10 mouse cellular contexts compared by ENCODE assay signal in the genomic region with DNA sequence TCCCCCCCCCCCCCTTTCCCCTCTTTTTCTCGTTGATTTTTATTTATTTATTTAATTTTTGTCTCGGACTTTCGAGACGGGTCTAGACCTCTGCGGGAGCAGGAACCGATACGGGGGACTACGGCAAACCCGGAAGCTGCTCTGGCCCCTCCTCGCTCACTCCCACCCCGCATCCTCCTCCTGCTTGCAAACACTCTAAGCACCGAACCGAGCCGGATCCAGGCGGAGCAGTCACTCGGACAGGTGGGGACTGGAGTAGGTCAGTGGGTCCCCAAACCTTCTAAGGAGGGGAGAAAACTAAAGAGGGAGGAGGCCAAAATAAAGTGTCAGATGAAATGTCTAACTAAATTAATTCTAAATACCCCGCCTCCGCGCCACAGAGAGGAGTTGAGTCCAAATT. TPM values are rescaled to one million over a fixed set of nuclear protein-coding genes. Genes with fewer than 3 reads are reported as not detected.
DNase-seq lines count a peak whose midpoint lies in the region; ATAC-seq and TF ChIP-seq lines count a peak whose summit lies in the region.
"Had no signal": no experiment of that assay in that cellular context is flagged by ENCODE, and none has a peak within 500 bp of the region (broad histone marks: within the 10 kb centered on the region; RNA-seq: fewer than 3 reads in every experiment).

No protein-coding gene starts in this region.

- ATAC-seq in forebrain, embryonic 11.5 days (replicated peaks; ENCODE audit: low FRiP score) = no peak
- ATAC-seq in limb, embryonic 14.5 days (ENCODE audit: low FRiP score, low read depth) = 0 out of 2 replicates have a peak, but pooled peaks have one; percentile 32
- no peak for ATAC-seq in frontal cortex, adult (ENCODE audit: low TSS enrichment)

- peak overlapping the region; percentile 27 for H3K4me3 ChIP-seq in forebrain, embryonic 10.5 days
- H3K4me3 ChIP-seq in forebrain, embryonic 11.5 days (ENCODE audit: low read depth, low read length) = no peak overlapping the region
- peak overlapping the region; percentile 26 for H3K4me3 ChIP-seq in limb, embryonic 14.5 days (replicated peaks; ENCODE audit: low read length)

- H3K27ac ChIP-seq in forebrain, embryonic 10.5 days = no peak overlapping the region
- H3K27ac ChIP-seq in forebrain, embryonic 11.5 days (ENCODE audit: low read depth, low read length) = no peak overlapping the region
- no peak overlapping the region for H3K27ac ChIP-seq in limb, embryonic 14.5 days (replicated peaks; ENCODE audit: low read depth, low read length)

- WGBS in forebrain, embryonic 10.5 days = under 1% methylated on average over 19 of the region's 19 CpGs
- WGBS in forebrain, embryonic 11.5 days = under 1% methylated on average over 19 of the region's 19 CpGs
- WGBS in limb, embryonic 14.5 days = under 1% methylated on average over 19 of the region's 19 CpGs

- no peaks in the 10 kb centered on the region for H3K9me3 ChIP-seq in forebrain, embryonic 10.5 days
- no peaks in the 10 kb centered on the region for H3K9me3 ChIP-seq in forebrain, embryonic 11.5 days (ENCODE audit: control insufficient read depth, low read length)
- H3K9me3 ChIP-seq in limb, embryonic 14.5 days (ENCODE audit: control insufficient read depth, low read length) = no peaks in the 10 kb centered on the region

- TF ChIP-seq POLR2A in limb, embryonic 14.5 days (IDR thresholded peaks at IDR 0.05; ENCODE audit: borderline replicate concordance, extremely low read depth, insufficient read depth, insufficient read length) = no peak

- H3K27me3 ChIP-seq in forebrain, embryonic 10.5 days (ENCODE audit: poor library complexity, severe bottlenecking) = peaks cover 100% of the 10 kb centered on the region
- peaks cover 94% of the 10 kb centered on the region for H3K27me3 ChIP-seq in forebrain, embryonic 11.5 days (ENCODE audit: control insufficient read depth, insufficient read depth, low read length)
- peaks cover 94% of the 10 kb centered on the region for H3K27me3 ChIP-seq in limb, embryonic 14.5 days (ENCODE audit: control insufficient read depth, insufficient read depth, low read length)

- no peak overlapping the region for H3K9ac ChIP-seq in forebrain, embryonic 11.5 days (ENCODE audit: low read length)
- H3K9ac ChIP-seq in limb, embryonic 14.5 days (ENCODE audit: low read depth, low read length, severe bottlenecking) = no peak overlapping the region

- no peaks in the 10 kb centered on the region for H3K36me3 ChIP-seq in forebrain, embryonic 10.5 days (replicated peaks)
- no peaks in the 10 kb centered on the region for H3K36me3 ChIP-seq in forebrain, embryonic 11.5 days (ENCODE audit: control insufficient read depth, insufficient read depth, low read length)
- H3K36me3 ChIP-seq in limb, embryonic 14.5 days (ENCODE audit: control insufficient read depth, insufficient read depth, low read length) = no peaks in the 10 kb centered on the region

- peaks cover 21% of the 10 kb centered on the region for H3K4me1 ChIP-seq in forebrain, embryonic 10.5 days
- no peaks in the 10 kb centered on the region for H3K4me1 ChIP-seq in forebrain, embryonic 11.5 days (replicated peaks; ENCODE audit: control insufficient read depth, insufficient read depth, low read length)
- H3K4me1 ChIP-seq in limb, embryonic 14.5 days (ENCODE audit: control insufficient read depth, insufficient read depth, low read length) = no peaks in the 10 kb centered on the region

- no peak overlapping the region; the same call in 1 of the 2 replicates for H3K4me2 ChIP-seq in forebrain, embryonic 11.5 days (ENCODE audit: low read depth, low read length, severe bottlenecking)
- H3K4me2 ChIP-seq in limb, embryonic 14.5 days (replicated peaks; ENCODE audit: low read depth, low read length, severe bottlenecking) = peak overlapping the region; percentile 46

- peak; percentile 24 for DNase-seq in forebrain, embryonic 10.5 days (ENCODE audit: extremely low spot score, low spot score)
- DNase-seq in forebrain, embryonic 11.5 days (ENCODE audit: low spot score) = no peak
- DNase-seq in urinary bladder, postnatal 25 days (ENCODE audit: low spot score) = peak; percentile 2
- DNase-seq in urinary bladder, postnatal 4 days (ENCODE audit: low spot score in 2 of 2) = no peak
- no peak for DNase-seq in limb, embryonic 14.5 days (ENCODE audit: low spot score)
- DNase-seq in thymus, postnatal 36 days = no peak
- no peak for DNase-seq in layer of hippocampus, adult 9-11 months
- DNase-seq: B cell, adult 2 months had no signal

RNA-seq across cellular contexts. Expression of gene En1, which starts 5.4 kb away (rescaled TPM):
- polyA plus RNA-seq in forebrain, embryonic 10.5 days (2016; fragmentation: Nextera tagmentation; extraction: Ambion mirVana) = 0.10 TPM in 2 replicates
- 1.1 TPM in 2 replicates for polyA plus RNA-seq in forebrain, embryonic 11.5 days (2014; fragmentation: Nextera tagmentation; extraction: Ambion mirVana)
- polyA plus RNA-seq in limb, embryonic 14.5 days (2012; rRNA removed) = 5.8 and 6.4 TPM in 2 replicates
- 3.9 and 5.2 TPM in 2 replicates for polyA plus RNA-seq in limb, embryonic 14.5 days (2014; fragmentation: Nextera tagmentation; extraction: Ambion mirVana)
- polyA plus RNA-seq: gonadal fat pad, adult 2 months had no signal

Comparison
In these comparisons a context has a peak if more than half of its experiments do, and no peak if none do; other contexts are left out.
1. DNase-seq: peak in forebrain, embryonic 10.5 days (single experiment) and urinary bladder, postnatal 25 days (single experiment); none in forebrain, embryonic 11.5 days (single experiment), urinary bladder, postnatal 4 days (0 of 2), limb, embryonic 14.5 days (single experiment), thymus, postnatal 36 days (0 of 2) and layer of hippocampus, adult 9-11 months (single experiment).